20 mouse cellular contexts compared by ENCODE assay signal in genomic region chr5:87347479-87348078, GRCm38 (mm10). TPM values are rescaled to one million over a fixed set of nuclear protein-coding genes. Genes with fewer than 3 reads are reported as not detected.
DNase-seq lines count a peak whose midpoint lies in the region; ATAC-seq and TF ChIP-seq lines count a peak whose summit lies in the region.
"Not testable (repeated sequence)": the region's sequence is repeated elsewhere in the genome, so short reads cannot be mapped to it uniquely, and the experiment has no call there.
"Had no signal": no experiment of that assay in that cellular context is flagged by ENCODE, and none has a peak within 500 bp of the region (broad histone marks: within the 10 kb centered on the region; RNA-seq: fewer than 3 reads in every experiment).

No protein-coding gene starts in this region.

- H3K27ac ChIP-seq in intestine, embryonic 15.5 days; intestine, postnatal 0 days (ENCODE audit: low read depth, low read length): not testable (repeated sequence)
- peak overlapping the region; percentile 48; the same call in 1 of the 2 replicates for H3K27ac ChIP-seq in intestine, embryonic 16.5 days (ENCODE audit: low read length)
- peak overlapping the region; percentile 85 for H3K27ac ChIP-seq in kidney, adult 2 months (ENCODE audit: insufficient read depth, low read depth, low read length)
- peak overlapping the region; percentile 73 for H3K27ac ChIP-seq in liver, adult 2 months (replicated peaks; ENCODE audit: insufficient read depth, low read depth, low read length)
- peak overlapping the region; percentile 51; the same call in 1 of the 2 replicates for H3K27ac ChIP-seq in small intestine, adult 2 months (ENCODE audit: insufficient read depth, low read depth, low read length)

- not testable (repeated sequence) for H3K27me3 ChIP-seq in intestine, embryonic 15.5 days (replicated peaks); intestine, embryonic 16.5 days (replicated peaks; ENCODE audit: control insufficient read depth, insufficient read depth, low read length); intestine, postnatal 0 days (replicated peaks; ENCODE audit: control insufficient read depth, insufficient read depth, low read length); kidney, adult 2 months (replicated peaks; ENCODE audit: control insufficient read depth, insufficient read depth, low read length); liver, adult 2 months (ENCODE audit: control insufficient read depth, insufficient read depth, low read length); small intestine, adult 2 months (ENCODE audit: control insufficient read depth, insufficient read depth, low read length)

- ATAC-seq in intestine, embryonic 15.5 days: peak; percentile 85
- ATAC-seq in intestine, embryonic 16.5 days: peak; percentile 88
- 0 out of 2 replicates have a peak, but pooled peaks have one; percentile 49 for ATAC-seq in intestine, postnatal 0 days

- not testable (repeated sequence) for H3K79me2 ChIP-seq in liver, adult 2 months (ENCODE audit: control insufficient read depth, insufficient read depth, low read length)

- TF ChIP-seq CTCF in intestine, postnatal 0 days (IDR thresholded peaks at IDR 0.05; ENCODE audit: low read depth); kidney, adult 2 months (conservative IDR thresholded peaks at IDR 0.05; ENCODE audit: insufficient read depth, insufficient read length, low read depth, low read length); liver, adult 2 months (IDR thresholded peaks at IDR 0.05; ENCODE audit: low read depth, low read length); small intestine, adult 2 months (IDR thresholded peaks at IDR 0.05; ENCODE audit: extremely low read depth, insufficient read length, insufficient replicate concordance, low read depth, low read length): not testable (repeated sequence)

- not testable (repeated sequence) for H3K9ac ChIP-seq in intestine, embryonic 15.5 days; intestine, embryonic 16.5 days (ENCODE audit: low read depth, low read length); intestine, postnatal 0 days (ENCODE audit: low read depth, low read length); liver, adult 2 months (ENCODE audit: low read depth, low read length)

- DNase-seq in kidney, adult 2 months: peak; percentile 61
- DNase-seq in kidney, adult 9 months: peak; percentile 74
- DNase-seq in liver, adult 2 months (ENCODE audit: extremely low read depth, low read depth, low spot score): peak; percentile 85

- TF ChIP-seq POLR2A in kidney, adult 2 months (IDR thresholded peaks at IDR 0.05; ENCODE audit: low read depth, low read length); liver, adult 2 months (IDR thresholded peaks at IDR 0.05; ENCODE audit: extremely low read depth, insufficient read depth, low read length); small intestine, adult 2 months (IDR thresholded peaks at IDR 0.05; ENCODE audit: low read depth, low read length): not testable (repeated sequence)

- not testable (repeated sequence) for H3K4me2 ChIP-seq in intestine, embryonic 15.5 days (replicated peaks); intestine, embryonic 16.5 days (ENCODE audit: low read depth, low read length); intestine, postnatal 0 days (replicated peaks; ENCODE audit: low read depth)

- 47% methylated on average over 2 of the region's 2 CpGs for whole genome bisulfite sequencing in intestine, embryonic 15.5 days
- WGBS in intestine, embryonic 16.5 days: 55% methylated on average over 2 of the region's 2 CpGs
- 31% methylated on average over 2 of the region's 2 CpGs for WGBS in intestine, postnatal 0 days
- WGBS in kidney, adult 2 months: 28% methylated on average over 2 of the region's 2 CpGs
- 18% methylated on average over 2 of the region's 2 CpGs for WGBS in liver, adult 2 months
- 21% methylated on average over 2 of the region's 2 CpGs for WGBS in small intestine, adult 2 months

- H3K4me1 ChIP-seq in intestine, embryonic 15.5 days (replicated peaks); intestine, embryonic 16.5 days (ENCODE audit: control insufficient read depth, insufficient read depth, low read length); intestine, postnatal 0 days (replicated peaks; ENCODE audit: control insufficient read depth, insufficient read depth, low read length); kidney, adult 2 months (ENCODE audit: control insufficient read depth, insufficient read depth, low read length); liver, adult 2 months (ENCODE audit: control insufficient read depth, insufficient read depth, low read length); small intestine, adult 2 months (ENCODE audit: control insufficient read depth, insufficient read depth, insufficient read length, low read length): not testable (repeated sequence)

- H3K9me3 ChIP-seq in intestine, embryonic 15.5 days; intestine, embryonic 16.5 days (ENCODE audit: control insufficient read depth, low read length); intestine, postnatal 0 days (ENCODE audit: control insufficient read depth): not testable (repeated sequence)

- not testable (repeated sequence) for H3K36me3 ChIP-seq in intestine, embryonic 15.5 days; intestine, embryonic 16.5 days (ENCODE audit: control insufficient read depth, insufficient read depth, low read length); intestine, postnatal 0 days (ENCODE audit: control insufficient read depth, insufficient read depth); kidney, adult 2 months (ENCODE audit: control insufficient read depth, insufficient read depth, low read length); liver, adult 2 months (ENCODE audit: control insufficient read depth, insufficient read depth, low read length); small intestine, adult 2 months (ENCODE audit: control insufficient read depth, insufficient read depth, low read length)

- not testable (repeated sequence) for H3K4me3 ChIP-seq in intestine, embryonic 15.5 days (replicated peaks); intestine, embryonic 16.5 days (ENCODE audit: low read length); intestine, postnatal 0 days (ENCODE audit: low read depth, low read length); kidney, adult 2 months (ENCODE audit: insufficient read depth, low read depth, low read length); liver, adult 2 months (ENCODE audit: insufficient read depth, low read depth, low read length); small intestine, adult 2 months (ENCODE audit: low read depth, low read length)

RNA-seq across cellular contexts. Expression of gene Ugt2a3, which starts 10.6 kb away (rescaled TPM):
- polyA plus RNA-seq in intestine, embryonic 15.5 days (2015; fragmentation: Nextera tagmentation; extraction: Ambion mirVana): 3.1 and 3.6 TPM in 2 replicates
- 4.8 and 6.1 TPM in 2 replicates for polyA plus RNA-seq in intestine, embryonic 16.5 days (2015; fragmentation: Nextera tagmentation; extraction: Ambion mirVana)
- 5.9 and 6.9 TPM in 2 replicates for polyA plus RNA-seq in intestine, postnatal 0 days (2015; fragmentation: Nextera tagmentation; extraction: Ambion mirVana)
- 0.28 and 0.33 TPM in 2 replicates for polyA plus RNA-seq in kidney, adult 2 months (2012; rRNA removed)
- total RNA-seq in liver, adult 2 months (2014; rRNA removed): 509 and 549 TPM in 2 replicates
- polyA plus RNA-seq in liver, adult 2 months (2012; rRNA removed): 108 and 121 TPM in 2 replicates
- 4.8 and 11.6 TPM in 2 replicates for polyA plus RNA-seq in small intestine, adult 2 months (2012; rRNA removed)
- total RNA-seq: adrenal gland, adult 18-20 months; adrenal gland, adult 8-10 months; adrenal gland, postnatal 25 days; adrenal gland, postnatal 36 days; CH12.LX; ES-E14; MEL had no signal
- polyA plus RNA-seq: activated CD4-positive, CD25-positive, alpha-beta regulatory T cell, adult 4 months; adrenal gland, adult 2 months; brain, embryonic 14.5 days; C2C12; CD4-positive, CD25-positive, alpha-beta regulatory T cell, adult 4 months; G1E had no signal
